Mouse (Mus musculus) cerebellum, adult 18-20 months (tissue): ENCODE measurements around the gene Dnajc28.

Experiments used
- DNase-seq, 2 experiments: peaks; one replicate each; pipeline ENCODE4 v3.0.0; 2021

Dnajc28 gene

GRCm38 (mm10) chr16:91632439-91632838, 13.6 kb upstream of the Dnajc28 start:
- DNase-seq = peak in 1 of 2 experiments; percentile 27

DNA sequence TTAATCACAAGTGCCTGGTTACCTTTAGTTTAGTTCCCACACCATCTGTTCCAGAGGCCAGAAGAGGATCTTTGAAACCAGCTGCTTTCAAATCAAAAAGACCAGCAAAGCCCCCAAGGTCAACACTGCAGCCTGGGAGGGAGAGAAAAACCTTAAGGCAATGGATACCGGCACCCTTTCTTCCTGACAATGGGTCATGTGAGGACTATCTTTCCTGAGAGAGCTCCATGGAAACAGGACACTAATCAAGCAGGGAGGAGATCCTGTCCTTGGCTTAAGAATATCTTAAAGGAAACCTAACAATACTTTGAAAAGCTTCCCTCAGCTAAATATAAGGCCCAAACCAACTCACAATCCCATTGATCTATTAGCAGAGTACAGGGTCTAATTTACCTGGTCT, 11.8 kb upstream of the Dnajc28 start:
- no peak for DNase-seq

DNA sequence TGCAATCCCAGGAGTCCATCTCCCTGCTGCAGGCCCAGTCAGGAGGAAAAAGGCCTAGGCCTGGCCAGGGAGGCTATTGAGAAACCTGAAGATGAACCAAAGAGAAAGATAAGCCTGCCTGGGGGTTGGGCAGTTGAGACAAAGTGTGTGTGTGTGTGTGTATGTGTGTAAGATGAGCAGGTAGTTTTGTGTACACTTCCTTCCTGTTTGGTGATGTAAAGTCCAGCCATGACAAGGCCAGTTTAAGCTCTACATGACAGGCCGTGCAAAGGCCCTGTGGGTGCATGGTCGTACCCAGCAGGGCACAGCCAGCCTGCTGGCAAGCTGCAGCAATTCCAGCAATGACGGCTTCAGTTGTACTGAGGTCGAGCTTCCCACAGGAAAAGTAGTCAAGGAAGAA, 10.9 kb upstream of the Dnajc28 start:
- no peak for DNase-seq

DNA sequence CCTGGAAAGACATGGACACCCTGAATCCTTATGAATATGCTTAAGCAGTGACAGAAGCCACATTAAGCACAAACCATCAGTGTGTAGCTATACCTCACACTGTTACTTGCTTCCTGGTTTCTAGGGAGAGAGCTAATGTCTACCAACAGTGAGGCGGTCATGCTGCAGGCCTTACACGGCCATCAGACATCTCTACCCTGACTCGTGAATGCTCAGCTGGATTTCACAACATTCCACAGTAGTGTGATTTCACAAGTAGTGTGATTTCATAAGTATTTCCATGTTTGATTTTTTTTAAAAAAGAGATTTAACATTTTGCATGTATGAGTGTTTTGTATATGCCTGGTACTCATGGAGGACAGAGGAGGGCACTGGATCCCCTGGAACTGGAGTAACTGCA, 9.8 kb upstream of the Dnajc28 start:
- no peak for DNase-seq

DNA sequence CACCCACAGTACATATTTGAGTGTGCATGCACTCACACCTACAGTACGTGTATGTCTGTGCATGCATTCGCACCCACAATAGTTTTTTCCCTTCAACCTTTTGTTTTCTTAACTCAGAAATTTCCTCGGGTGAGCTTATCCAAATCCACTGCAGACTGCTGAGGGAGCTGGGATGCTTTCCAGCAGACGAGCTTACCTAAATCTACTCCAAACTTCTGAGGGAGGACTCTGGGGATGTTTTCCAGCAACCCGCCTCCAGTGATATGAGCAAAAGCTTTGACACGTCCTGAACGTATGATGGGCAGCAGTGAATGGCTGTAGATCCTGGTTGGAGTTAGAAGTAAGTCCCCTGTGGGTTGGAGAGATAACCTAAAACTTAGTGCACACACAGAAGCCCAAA, 9.0 kb upstream of the Dnajc28 start:
- no peak for DNase-seq

DNA sequence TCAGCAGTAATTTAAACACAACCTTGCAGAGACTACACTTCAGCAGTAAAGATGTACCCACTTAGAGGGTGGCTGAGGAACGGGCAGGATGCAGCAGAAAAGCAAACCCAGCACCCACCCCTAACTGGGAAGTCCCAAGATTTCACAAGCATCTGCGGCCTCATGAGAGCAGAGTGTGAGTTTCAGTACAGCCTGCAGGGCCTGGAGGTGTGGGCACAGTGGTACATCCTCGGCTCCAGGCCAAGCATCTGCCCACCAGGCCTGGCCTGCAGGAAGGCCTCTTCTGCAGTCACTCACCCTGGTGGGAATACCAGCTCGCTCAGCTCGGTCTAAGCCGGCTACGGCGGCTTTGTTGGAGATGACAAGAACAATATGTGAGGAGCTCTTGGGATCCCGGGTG, 4.2 kb upstream of the Dnajc28 start:
- no peak for DNase-seq

DNA sequence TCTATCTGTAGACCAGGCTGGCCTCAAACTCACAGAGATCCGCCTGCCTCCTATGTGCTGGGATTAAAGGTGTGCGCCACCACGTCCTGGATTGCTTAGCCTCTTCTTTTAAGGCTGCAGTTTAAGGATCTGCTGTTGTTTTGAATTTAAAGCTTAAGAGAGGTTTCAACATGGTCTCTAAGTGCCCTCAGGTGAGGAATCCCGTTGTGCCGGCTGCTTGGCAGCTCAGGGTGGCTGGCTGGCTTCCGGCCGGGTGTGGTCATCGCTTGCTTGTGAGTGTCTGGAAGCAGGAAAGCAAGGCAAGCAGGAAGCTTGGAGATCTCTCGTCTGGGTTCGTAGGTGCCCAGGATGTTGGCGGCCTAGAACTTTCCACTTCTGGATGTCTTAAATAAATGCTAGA, 2.2 kb upstream of the Dnajc28 start:
- DNase-seq = no peak

DNA sequence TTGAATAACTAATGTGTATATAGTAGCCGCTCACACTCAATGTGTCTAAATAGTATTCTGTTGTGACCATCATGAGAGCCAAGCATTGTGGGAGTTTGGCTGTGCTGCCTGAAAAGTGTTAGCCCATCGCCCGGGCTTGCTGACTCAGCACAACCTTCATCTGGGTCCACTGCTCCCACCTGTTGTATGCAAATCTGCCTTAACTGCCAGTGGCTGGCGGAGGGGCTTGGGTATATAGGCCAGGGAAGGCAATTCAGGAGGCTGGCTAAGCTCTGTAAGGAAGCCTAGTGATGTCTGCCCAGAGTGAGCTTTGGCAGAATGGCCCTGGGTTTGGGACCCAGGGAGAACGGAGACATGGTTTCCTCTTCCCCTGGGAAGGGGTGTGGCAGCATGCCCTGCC, 1.4 kb upstream of the Dnajc28 start:
- no peak for DNase-seq

DNA sequence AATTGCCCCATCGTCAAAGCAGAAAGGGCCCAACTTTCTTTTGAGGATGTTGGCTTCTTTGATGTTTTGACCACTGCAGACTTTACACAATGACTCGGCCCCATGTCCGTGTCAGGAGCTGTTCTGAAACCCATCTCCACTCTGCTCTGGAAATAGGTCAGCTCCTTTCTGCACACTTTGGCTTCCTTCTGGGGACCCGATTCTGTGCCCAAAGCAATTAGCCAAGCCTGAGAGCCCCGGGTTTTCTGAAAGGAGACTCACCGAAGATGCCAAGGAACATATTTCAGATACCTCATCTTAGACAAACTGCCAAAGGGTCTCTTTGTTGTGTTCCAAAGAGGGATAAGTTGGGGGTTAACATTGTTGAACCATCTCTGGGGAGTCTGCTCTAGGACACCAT, 4.3 kb downstream of the Dnajc28 start:
- no peak for DNase-seq

- no peak for DNase-seq
These were observed 6.3 kb downstream of the Dnajc28 start for GRCm38 (mm10) chr16:91612525-91612924.

DNA sequence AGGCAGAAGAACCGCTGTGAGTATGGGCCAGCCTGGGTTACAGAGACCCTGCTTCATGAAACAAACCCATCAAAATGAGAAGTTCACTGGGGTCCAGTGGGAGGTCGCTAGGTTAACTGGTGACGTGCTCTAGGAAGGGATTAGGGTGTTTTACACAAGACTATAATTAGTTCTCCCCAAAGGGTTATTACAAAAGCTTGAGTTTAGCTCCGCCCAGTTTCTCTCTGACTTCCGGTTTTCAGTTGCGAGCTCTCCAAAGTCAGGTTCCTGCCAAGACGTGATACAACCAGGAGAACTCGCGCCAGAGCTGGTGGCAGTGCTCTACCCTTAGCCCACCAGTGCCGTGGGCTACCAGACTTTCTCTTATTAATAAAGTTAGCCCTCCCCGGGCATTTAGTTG, 7.6 kb downstream of the Dnajc28 start:
- no peak for DNase-seq

GRCm38 (mm10) chr16:91609501-91610245, 9.2 kb downstream of the Dnajc28 start:
- DNase-seq = no peak

DNA sequence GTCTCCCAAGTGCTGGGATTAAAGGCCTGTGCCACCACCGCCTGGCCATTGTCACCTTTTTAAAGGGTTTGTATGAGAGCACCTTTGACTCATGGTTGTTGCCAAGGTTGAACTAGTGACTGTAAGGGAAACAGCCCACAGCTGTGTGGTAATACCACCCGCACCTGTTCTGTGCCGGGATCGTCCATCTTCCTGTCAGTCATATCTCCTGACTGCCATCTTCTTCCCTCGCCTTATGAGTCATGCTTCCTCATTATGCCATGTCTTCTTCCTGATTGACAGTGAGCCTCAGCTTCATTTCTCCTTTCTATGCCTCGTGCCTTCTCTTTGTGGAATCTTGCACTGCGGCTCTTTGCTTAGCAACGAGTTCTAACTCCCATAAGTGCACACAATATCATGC, 11.9 kb downstream of the Dnajc28 start:
- no peak for DNase-seq

DNA sequence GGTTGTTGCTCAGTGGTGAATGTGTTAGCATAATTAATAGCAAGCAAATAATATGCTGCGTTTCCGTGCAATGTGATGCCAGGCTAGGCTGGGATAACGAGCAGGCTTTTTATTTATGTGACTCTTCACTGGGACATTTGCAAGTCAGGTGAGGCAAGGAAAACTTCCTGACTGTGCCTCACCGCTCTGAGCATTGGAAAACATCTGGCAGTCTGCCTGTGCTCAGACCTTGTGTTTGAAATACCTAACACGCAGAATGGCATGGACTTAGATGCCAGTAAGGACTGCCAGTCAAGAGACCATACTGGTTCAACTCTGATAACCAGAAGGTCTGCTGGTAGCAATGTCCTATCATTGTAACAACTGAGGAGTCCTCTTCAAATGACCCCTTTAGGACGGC, 13.7 kb downstream of the Dnajc28 start:
- no peak for DNase-seq

DNA sequence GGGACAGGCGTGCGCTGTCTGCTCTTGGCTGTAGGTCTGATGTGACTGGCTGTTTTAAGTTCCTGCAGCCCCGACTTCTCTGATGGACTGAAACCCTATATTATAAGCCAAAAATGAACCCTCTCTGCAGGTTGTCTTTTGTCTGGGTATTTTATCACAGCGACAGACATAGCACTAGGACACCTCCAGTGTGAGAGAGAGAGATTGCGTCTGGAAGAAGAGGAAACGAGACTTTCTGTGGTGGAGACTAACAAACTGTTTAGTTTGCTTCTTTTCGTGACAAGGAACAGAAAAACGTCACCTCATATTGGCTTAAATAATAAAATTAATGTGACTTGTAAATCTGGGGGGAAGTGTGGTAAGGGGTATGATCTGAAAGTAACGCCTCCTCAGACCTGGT, 17.1 kb downstream of the Dnajc28 start:
- no peak for DNase-seq

GRCm38 (mm10) chr16:91601081-91601480, 17.7 kb downstream of the Dnajc28 start:
- DNase-seq = no peak

DNA sequence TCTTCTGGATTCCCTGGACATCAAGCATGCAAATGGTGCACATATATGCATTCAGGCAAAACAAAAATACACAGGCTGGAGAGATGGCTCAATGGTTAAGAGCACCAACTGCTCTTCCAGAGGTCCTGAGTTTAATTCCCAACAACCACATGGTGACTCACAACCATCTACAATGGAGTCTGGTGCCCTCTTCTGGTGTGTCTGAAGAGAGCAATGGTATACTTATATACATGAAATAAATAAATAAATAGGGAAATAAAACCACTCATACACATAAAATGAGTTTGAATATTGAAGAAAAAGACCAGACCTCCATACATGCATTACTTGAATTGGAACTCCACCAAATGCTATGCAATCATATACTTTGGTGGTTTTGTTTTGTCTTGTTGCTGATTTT, 19.6 kb downstream of the Dnajc28 start:
- DNase-seq = no peak

GRCm38 (mm10) chr16:91597672-91598010, 21.2 kb downstream of the Dnajc28 start, which contains the start of gene Tmem50b:
Gene Tmem50b (minus strand): TSS chr16:91597800.
- DNase-seq = peak; percentile 100

DNA sequence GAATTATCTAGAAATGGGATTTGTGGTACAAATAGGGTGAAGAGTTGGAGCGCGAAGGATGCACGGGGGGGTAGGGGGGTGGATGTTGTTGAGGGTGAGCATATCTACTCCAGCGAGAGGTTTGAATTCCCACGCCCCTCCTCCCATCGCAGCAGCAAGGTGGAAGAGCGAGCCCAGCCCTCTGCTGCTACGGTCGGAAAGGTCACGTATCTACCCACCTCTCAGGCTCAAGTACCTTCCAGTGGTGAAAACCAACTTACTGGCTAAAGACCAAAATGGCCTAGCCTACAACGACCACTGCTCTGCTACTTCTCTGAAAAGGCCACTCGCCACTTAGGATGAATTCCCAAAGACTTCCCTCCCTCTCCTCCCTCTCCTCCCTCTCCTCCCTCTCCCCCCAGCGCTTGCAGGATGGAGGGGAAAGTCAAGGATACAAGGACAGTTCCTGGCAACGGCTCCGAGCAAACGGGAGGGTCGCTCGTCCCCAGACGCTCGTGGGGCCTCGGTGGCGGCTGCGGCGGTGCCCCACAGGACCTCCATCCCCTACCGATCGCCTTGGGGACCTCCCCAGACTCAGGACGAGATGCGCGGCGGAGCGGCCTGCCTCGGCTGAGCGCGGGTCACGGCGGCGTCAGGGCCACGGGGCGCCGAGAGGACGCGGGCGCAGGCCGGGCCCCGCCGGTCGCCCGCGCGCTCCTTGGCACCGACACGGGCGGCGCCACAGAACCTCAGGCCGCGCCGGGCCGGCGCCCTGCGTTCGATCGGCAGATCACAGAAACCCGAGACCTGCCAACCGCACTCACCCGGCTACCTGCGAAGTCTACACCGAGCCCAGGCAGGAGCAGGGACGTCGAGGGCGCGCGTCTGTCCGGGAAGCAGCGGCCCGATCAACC, 21.8 kb downstream of the Dnajc28 start:
- DNase-seq = peak in 1 of 2 experiments; percentile 48

DNA sequence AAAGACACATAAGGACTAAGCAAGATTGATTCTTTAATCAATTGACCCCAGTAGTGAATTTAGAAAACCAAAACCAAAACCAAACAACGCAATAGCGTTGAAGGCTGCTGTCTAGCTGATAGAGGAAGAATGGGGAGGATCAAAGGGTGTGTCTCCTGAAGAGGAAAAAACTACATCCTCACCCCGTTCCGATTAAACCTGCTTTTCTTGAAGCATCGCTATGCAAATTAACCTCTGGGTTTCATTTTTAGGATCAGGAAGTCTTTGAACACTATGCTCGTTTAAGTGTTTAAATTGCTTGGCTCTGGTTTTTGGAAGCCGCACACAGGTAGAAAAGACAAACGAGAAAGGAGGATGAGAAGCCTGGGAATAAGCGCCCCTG, 22.4 kb downstream of the Dnajc28 start:
- no peak for DNase-seq

- peak; percentile 80 to 86 for DNase-seq
These were observed 23.8 kb downstream of the Dnajc28 start for GRCm38 (mm10) chr16:91595076-91595475.

DNA sequence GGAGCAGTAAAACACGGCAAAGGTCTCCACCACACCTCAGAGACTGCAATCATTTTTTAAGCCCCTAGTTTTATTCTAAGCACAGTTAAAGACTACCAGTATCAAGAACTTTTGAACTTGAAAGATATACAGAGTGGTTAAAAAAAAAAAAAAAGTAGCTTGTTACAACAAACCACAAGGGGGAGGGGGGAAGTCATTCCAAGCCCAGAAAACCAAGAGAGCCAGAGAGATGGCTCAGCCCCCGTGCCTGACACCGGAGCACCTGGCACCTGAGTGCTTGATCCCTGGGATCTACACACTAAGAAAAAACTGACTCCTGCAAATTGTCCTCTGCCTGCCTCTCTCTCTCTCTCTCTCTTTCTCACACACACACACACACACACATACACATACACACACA, 25.6 kb downstream of the Dnajc28 start:
- no peak for DNase-seq

GRCm38 (mm10) chr16:91592162-91592561, 26.7 kb downstream of the Dnajc28 start:
- no peak for DNase-seq

GRCm38 (mm10) chr16:91588703-91589102, 30.1 kb downstream of the Dnajc28 start:
- DNase-seq = no peak
